Mouse (Mus musculus): ENCODE results near the gene Dlg5. TPM values are rescaled to one million over a fixed set of nuclear protein-coding genes. Genes with fewer than 3 reads are reported as not detected.

Gene Dlg5
- polyA plus RNA-seq, 1 experiment = 89.3 TPM

GRCm38 (mm10) chr14:24232641-24233633, 12.8 kb downstream of the Dlg5 start:
- DNase-seq (ENCODE audit: low read depth) = peak; percentile 49

GRCm38 (mm10) chr14:24228549-24228948, 17.2 kb downstream of the Dlg5 start:
- DNase-seq (ENCODE audit: low read depth) = no peak
- TF ChIP-seq CTCF (IDR thresholded peaks at IDR 0.05; ENCODE audit: borderline replicate concordance, extremely low read depth, insufficient read depth, insufficient read length) = no peak
- no peak for TF ChIP-seq POLR2A (IDR thresholded peaks at IDR 0.05; ENCODE audit: borderline replicate concordance, extremely low read depth, insufficient read depth, insufficient read length, poor library complexity, severe bottlenecking)

More at GRCm38 (mm10) chr14:24232641-24233633, 12.8 kb downstream of the Dlg5 start:
- no peak for TF ChIP-seq POLR2A (IDR thresholded peaks at IDR 0.05; ENCODE audit: borderline replicate concordance, extremely low read depth, insufficient read depth, insufficient read length, poor library complexity, severe bottlenecking)
- no peak for TF ChIP-seq CTCF (IDR thresholded peaks at IDR 0.05; ENCODE audit: borderline replicate concordance, extremely low read depth, insufficient read depth, insufficient read length)

GRCm38 (mm10) chr14:24227015-24227414, 18.7 kb downstream of the Dlg5 start:
- TF ChIP-seq POLR2A (IDR thresholded peaks at IDR 0.05; ENCODE audit: borderline replicate concordance, extremely low read depth, insufficient read depth, insufficient read length, poor library complexity, severe bottlenecking) (no peak), CTCF (IDR thresholded peaks at IDR 0.05; ENCODE audit: borderline replicate concordance, extremely low read depth, insufficient read depth, insufficient read length) (no peak)
- no peak for DNase-seq (ENCODE audit: low read depth)

- DNase-seq (ENCODE audit: low read depth) = no peak
- TF ChIP-seq POLR2A (IDR thresholded peaks at IDR 0.05; ENCODE audit: borderline replicate concordance, extremely low read depth, insufficient read depth, insufficient read length, poor library complexity, severe bottlenecking) (no peak), CTCF (IDR thresholded peaks at IDR 0.05; ENCODE audit: borderline replicate concordance, extremely low read depth, insufficient read depth, insufficient read length) (no peak)
Measured at GRCm38 (mm10) chr14:24226344-24226743, 19.4 kb downstream of the Dlg5 start.

GRCm38 (mm10) chr14:24222759-24223158, 23.0 kb downstream of the Dlg5 start:
- DNase-seq (ENCODE audit: low read depth) = no peak
- TF ChIP-seq POLR2A (IDR thresholded peaks at IDR 0.05; ENCODE audit: borderline replicate concordance, extremely low read depth, insufficient read depth, insufficient read length, poor library complexity, severe bottlenecking) (no peak), CTCF (IDR thresholded peaks at IDR 0.05; ENCODE audit: borderline replicate concordance, extremely low read depth, insufficient read depth, insufficient read length) (no peak)

GRCm38 (mm10) chr14:24222273-24222672, 23.4 kb downstream of the Dlg5 start:
- no peak for TF ChIP-seq CTCF (IDR thresholded peaks at IDR 0.05; ENCODE audit: borderline replicate concordance, extremely low read depth, insufficient read depth, insufficient read length)
- DNase-seq (ENCODE audit: low read depth) = no peak

- DNase-seq (ENCODE audit: low read depth) = no peak
- no peak for TF ChIP-seq POLR2A (IDR thresholded peaks at IDR 0.05; ENCODE audit: borderline replicate concordance, extremely low read depth, insufficient read depth, insufficient read length, poor library complexity, severe bottlenecking)
Measured at GRCm38 (mm10) chr14:24217362-24217722, 28.4 kb downstream of the Dlg5 start.

- DNase-seq (ENCODE audit: low read depth) = peak; percentile 67
- TF ChIP-seq CTCF (IDR thresholded peaks at IDR 0.05; ENCODE audit: borderline replicate concordance, extremely low read depth, insufficient read depth, insufficient read length) (no peak), POLR2A (IDR thresholded peaks at IDR 0.05; ENCODE audit: borderline replicate concordance, extremely low read depth, insufficient read depth, insufficient read length, poor library complexity, severe bottlenecking) (no peak)
Measured at GRCm38 (mm10) chr14:24216678-24217361, 28.9 kb downstream of the Dlg5 start.

GRCm38 (mm10) chr14:24216064-24216463, 29.7 kb downstream of the Dlg5 start:
- TF ChIP-seq POLR2A (IDR thresholded peaks at IDR 0.05; ENCODE audit: borderline replicate concordance, extremely low read depth, insufficient read depth, insufficient read length, poor library complexity, severe bottlenecking) (no peak), CTCF (IDR thresholded peaks at IDR 0.05; ENCODE audit: borderline replicate concordance, extremely low read depth, insufficient read depth, insufficient read length) (no peak)
- no peak for DNase-seq (ENCODE audit: low read depth)

GRCm38 (mm10) chr14:24214436-24214835, 31.3 kb downstream of the Dlg5 start:
- no peak for TF ChIP-seq POLR2A (IDR thresholded peaks at IDR 0.05; ENCODE audit: borderline replicate concordance, extremely low read depth, insufficient read depth, insufficient read length, poor library complexity, severe bottlenecking)
- no peak for TF ChIP-seq CTCF (IDR thresholded peaks at IDR 0.05; ENCODE audit: borderline replicate concordance, extremely low read depth, insufficient read depth, insufficient read length)
- peak; percentile 68 for DNase-seq (ENCODE audit: low read depth)

GRCm38 (mm10) chr14:24213336-24213735, 32.4 kb downstream of the Dlg5 start:
- TF ChIP-seq POLR2A (IDR thresholded peaks at IDR 0.05; ENCODE audit: borderline replicate concordance, extremely low read depth, insufficient read depth, insufficient read length, poor library complexity, severe bottlenecking) (no peak), CTCF (IDR thresholded peaks at IDR 0.05; ENCODE audit: borderline replicate concordance, extremely low read depth, insufficient read depth, insufficient read length) (no peak)
- no peak for DNase-seq (ENCODE audit: low read depth)

Data from brain, embryonic 14.5 days (tissue).